Mouse (Mus musculus) midbrain, embryonic 11.5 days (tissue): ENCODE measurements at regions not wholly inside any gene's neighbourhood (a gene's known extent, or its start where the extent isn't known, plus 50 kb on each side); places are given as distances from the start of the nearest gene placed in this dataset.
"Not testable (repeated sequence)": the region's sequence is repeated elsewhere in the genome, so short reads cannot be mapped to it uniquely, and the experiment has no call there.

Experiments
- ATAC-seq: fragments of 200-750 bp; cut with Nextera tagmentation; 2 replicates; pipeline ENCODE4 v1.8.0; 2017; ENCODE audit warnings: moderate TSS enrichment, moderate library complexity; ENCODE audit not compliant: low FRiP score
- DNase-seq: peaks from one replicate; pipeline ENCODE4 v3.0.0; 2015; ENCODE audit warnings: low spot score; ENCODE audit errors: missing footprints
- H3K27ac ChIP-seq: fragments of 300-500 bp; sonication (generic); 2 replicates; pipeline ENCODE4 v1.5.1; 2014; ENCODE audit warnings: low read depth, low read length
- H3K27me3 ChIP-seq: fragments of 300-500 bp; sonication (generic); 2 replicates; pipeline ENCODE4 v1.6.1; 2014; ENCODE audit warnings: mild to moderate bottlenecking, low read length, moderate library complexity, mixed read lengths; ENCODE audit not compliant: control insufficient read depth, insufficient read depth
- H3K36me3 ChIP-seq: fragments of 300-500 bp; sonication (generic); 2 replicates; pipeline ENCODE4 v1.6.1; 2014; ENCODE audit warnings: mild to moderate bottlenecking, low read length, moderate library complexity, mixed read lengths; ENCODE audit not compliant: control insufficient read depth, insufficient read depth
- H3K4me1 ChIP-seq: fragments of 300-500 bp; sonication (generic); 2 replicates; pipeline ENCODE4 v1.6.1; 2014; ENCODE audit warnings: low read length; ENCODE audit not compliant: control insufficient read depth, insufficient read depth
- H3K4me2 ChIP-seq: fragments of 300-500 bp; sonication (generic); 2 replicates; pipeline ENCODE4 v1.6.1; 2014; ENCODE audit warnings: mild to moderate bottlenecking, moderate library complexity
- H3K4me3 ChIP-seq: fragments of 300-500 bp; sonication (generic); 2 replicates; pipeline ENCODE4 v1.5.1; 2014; ENCODE audit warnings: low read depth, low read length
- H3K9ac ChIP-seq: fragments of 300-500 bp; sonication (generic); 2 replicates; pipeline ENCODE4 v1.6.1; 2014; ENCODE audit warnings: low read length
- H3K9me3 ChIP-seq: fragments of 300-500 bp; sonication (generic); 2 replicates; pipeline ENCODE4 v1.6.1; 2016; ENCODE audit warnings: low read length; ENCODE audit not compliant: control insufficient read depth
- WGBS: fragments of 180-500 bp; shearing (Covaris S2); extraction: QIAGEN DNeasy Blood & Tissue Kit; methylation state at CpG from one replicate; pipeline ENCODE4 v1.1.7; 2014; 5-methylcytosine and 5-hydroxymethylcytosine counted together

DNA sequence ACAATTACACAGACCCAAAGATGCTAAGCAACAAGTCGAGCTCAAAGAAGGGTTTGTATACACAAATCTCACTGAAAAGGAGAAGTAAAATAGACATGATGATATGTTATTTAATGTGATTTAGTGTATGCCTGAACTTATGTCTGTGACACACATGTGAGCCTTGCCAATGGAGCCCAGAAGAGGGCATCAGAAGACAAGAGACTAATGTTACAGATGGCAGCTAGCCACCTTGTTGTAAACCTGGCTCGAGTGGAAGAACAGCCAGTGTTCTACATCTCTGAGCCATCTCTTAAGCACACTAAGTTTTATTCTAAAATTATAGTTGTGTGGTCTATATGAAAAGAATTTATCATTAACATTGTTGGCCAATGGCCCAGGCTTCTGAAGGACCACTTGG, 943.7 kb upstream of the Prmt6 start:
- H3K4me2 ChIP-seq, result no peak overlapping the region
- no peak overlapping the region for H3K4me3 ChIP-seq
- DNase-seq (no peak), ATAC-seq (no peak)
- no peak overlapping the region for H3K27ac ChIP-seq
- 82% methylated on average over 2 of the region's 2 CpGs for WGBS
- no peaks in the 10 kb centered on the region for H3K36me3 ChIP-seq
- no peaks in the 10 kb centered on the region for H3K27me3 ChIP-seq
- no peaks in the 10 kb centered on the region for H3K4me1 ChIP-seq
- no peak overlapping the region for H3K9ac ChIP-seq
- H3K9me3 ChIP-seq, result no peaks in the 10 kb centered on the region

DNA sequence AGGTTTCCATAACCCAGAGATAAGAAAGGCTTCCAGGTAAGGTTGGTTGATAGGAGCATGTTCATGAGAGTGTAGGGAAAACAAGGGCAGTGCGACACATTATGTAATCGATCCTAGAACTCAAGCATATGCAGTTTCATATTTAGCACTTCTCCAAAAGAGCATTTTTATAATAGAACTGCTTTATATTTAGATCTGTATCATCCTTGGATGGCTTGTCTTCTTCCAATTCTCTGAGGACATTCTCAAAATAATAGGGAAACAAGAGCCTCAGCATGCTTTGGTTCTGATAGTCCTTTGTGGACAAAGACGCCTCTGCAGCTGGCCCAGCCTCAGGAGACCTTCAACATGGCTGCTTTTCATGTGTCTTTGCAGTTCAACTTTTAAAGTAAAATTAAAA, 915.9 kb upstream of the Prmt6 start:
- 91% methylated on average over 3 of the region's 3 CpGs for WGBS
- no peak overlapping the region for H3K9ac ChIP-seq
- H3K4me2 ChIP-seq, result no peak overlapping the region
- no peak overlapping the region for H3K27ac ChIP-seq
- no peak overlapping the region for H3K4me3 ChIP-seq
- DNase-seq, result no peak
- ATAC-seq, result no peak
- no peaks in the 10 kb centered on the region for H3K4me1 ChIP-seq
- no peaks in the 10 kb centered on the region for H3K9me3 ChIP-seq
- no peaks in the 10 kb centered on the region for H3K27me3 ChIP-seq
- H3K36me3 ChIP-seq, result no peaks in the 10 kb centered on the region

DNA sequence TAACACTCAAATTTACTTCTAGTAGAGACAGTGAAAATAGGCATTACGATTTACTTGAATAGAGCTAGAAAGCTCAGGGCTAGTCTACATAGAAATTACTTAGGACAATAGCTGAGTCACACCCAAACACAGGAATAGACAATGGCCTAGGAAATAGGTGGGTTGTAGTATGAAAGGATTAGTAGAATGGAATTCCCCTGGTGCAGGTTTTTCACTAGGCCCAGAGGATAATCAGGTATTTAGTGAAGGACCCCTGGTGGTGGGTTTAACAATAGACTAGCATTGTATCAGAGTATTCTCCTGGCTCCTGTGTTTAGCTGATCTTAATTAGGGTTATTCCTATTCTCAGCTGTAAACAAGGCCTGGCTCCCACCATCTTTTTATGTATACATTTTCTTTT, 890.4 kb upstream of the Prmt6 start:
- not testable (repeated sequence) for H3K27me3 ChIP-seq, H3K27ac ChIP-seq, H3K9me3 ChIP-seq, H3K4me1 ChIP-seq, H3K9ac ChIP-seq, H3K36me3 ChIP-seq, ATAC-seq, DNase-seq, H3K4me2 ChIP-seq, H3K4me3 ChIP-seq
- 87% methylated on average over 1 of the region's 1 CpGs for WGBS

DNA sequence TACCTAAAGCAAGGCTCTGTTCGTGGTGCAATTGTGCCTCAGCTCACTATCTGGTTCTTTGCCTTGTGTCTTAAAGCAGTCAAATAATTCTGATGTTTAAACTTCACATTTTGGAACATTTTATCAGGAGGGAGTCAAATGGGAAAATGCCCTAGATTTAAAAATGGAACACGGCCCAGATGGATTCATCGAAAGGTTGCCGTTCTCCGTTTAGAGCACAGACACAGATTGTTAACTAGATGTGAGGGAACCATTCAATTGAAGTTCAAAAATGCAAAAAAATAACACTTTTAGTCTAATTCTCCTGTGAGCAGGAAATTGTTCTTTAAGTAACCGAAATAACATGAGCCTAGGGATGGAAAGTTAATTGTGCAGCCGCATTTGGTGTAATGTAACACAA, 858.2 kb upstream of the Prmt6 start:
- no peak for ATAC-seq
- Histone ChIP-seq H3K4me1 (no peaks in the 10 kb centered on the region), H3K27me3 (no peaks in the 10 kb centered on the region), H3K4me3 (no peak overlapping the region), H3K27ac (no peak overlapping the region), H3K4me2 (no peak overlapping the region), H3K9ac (no peak overlapping the region), H3K36me3 (no peaks in the 10 kb centered on the region), H3K9me3 (no peaks in the 10 kb centered on the region)
- no peak for DNase-seq
- WGBS, result 92% methylated on average over 7 of the region's 7 CpGs

DNA sequence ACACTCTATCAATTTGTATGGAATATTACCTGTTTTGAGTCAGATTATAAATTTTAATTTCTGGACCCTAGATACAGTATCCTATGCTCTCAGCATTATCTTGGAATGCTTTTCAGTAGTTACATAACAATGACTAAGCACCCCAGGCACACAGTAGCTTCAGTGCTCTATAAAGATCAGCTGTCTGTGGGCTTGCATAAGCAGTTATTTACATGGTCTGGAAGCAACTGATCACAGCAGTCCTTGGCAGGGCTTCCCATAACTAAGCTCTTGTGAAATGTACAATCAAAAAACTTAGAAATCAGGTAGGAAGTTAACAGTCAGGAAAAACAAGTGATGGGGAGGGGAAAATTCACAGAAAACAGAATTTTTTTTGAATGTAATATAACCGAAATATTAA, 851.8 kb upstream of the Prmt6 start:
- ATAC-seq, result no peak
- no peak for DNase-seq
- WGBS, result 83% methylated on average over 1 of the region's 1 CpGs

DNA sequence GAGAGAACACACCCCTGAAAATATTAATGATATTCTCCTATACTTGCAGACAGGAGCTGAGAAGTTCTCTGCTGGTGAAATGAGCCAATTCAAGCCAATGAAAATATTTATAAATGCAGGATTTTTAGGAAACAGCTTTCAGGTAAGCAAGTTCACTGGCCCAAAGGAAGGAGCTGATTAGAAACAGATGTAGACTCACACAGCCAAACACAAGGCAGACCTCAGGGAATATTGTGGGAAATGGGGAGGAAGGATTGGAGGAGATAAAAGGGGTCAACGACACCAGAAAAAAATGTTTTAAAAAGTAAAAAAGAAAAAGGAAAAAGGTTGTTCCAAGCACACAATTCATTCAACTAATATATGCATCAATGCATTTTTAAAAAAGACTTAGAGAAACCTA, 823.5 kb upstream of the Prmt6 start:
- H3K27me3 ChIP-seq, result no peaks in the 10 kb centered on the region
- H3K4me3 ChIP-seq, result no peak overlapping the region
- no peaks in the 10 kb centered on the region for H3K9me3 ChIP-seq
- DNase-seq (no peak), ATAC-seq (no peak)
- H3K36me3 ChIP-seq, result no peaks in the 10 kb centered on the region
- H3K27ac ChIP-seq, result no peak overlapping the region
- H3K4me1 ChIP-seq, result no peaks in the 10 kb centered on the region
- no peak overlapping the region for H3K9ac ChIP-seq
- WGBS, result 63% methylated on average over 1 of the region's 1 CpGs
- no peak overlapping the region for H3K4me2 ChIP-seq

More for the DNA sequence above, 851.8 kb upstream of the Prmt6 start:
- H3K27ac ChIP-seq, result no peak overlapping the region
- H3K36me3 ChIP-seq, result no peaks in the 10 kb centered on the region
- H3K27me3 ChIP-seq, result no peaks in the 10 kb centered on the region
- H3K9me3 ChIP-seq, result no peaks in the 10 kb centered on the region
- no peak overlapping the region for H3K4me3 ChIP-seq
- no peak overlapping the region for H3K4me2 ChIP-seq
- H3K9ac ChIP-seq, result no peak overlapping the region
- no peaks in the 10 kb centered on the region for H3K4me1 ChIP-seq

DNA sequence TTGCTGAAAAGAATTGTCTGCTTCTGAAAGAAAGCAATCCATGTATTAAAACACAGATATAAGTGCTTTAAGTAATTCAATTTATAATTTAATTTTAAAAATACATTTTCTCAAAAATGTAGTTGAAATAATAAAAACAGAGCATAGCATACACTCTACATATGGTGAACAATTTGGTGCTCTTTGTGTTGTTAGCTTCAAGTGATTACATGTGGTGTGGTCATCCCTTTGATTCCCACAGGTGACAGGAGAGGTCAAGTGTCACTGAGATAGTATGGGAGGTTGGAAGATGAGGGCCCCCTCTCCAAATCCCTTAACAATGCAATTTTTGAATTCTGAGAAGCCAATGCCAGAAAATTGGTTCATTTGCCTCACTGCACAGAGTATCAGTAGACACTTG, 819.5 kb upstream of the Prmt6 start:
- H3K4me3 ChIP-seq, result no peak overlapping the region
- H3K4me1 ChIP-seq, result no peaks in the 10 kb centered on the region
- no peak overlapping the region for H3K27ac ChIP-seq
- ATAC-seq, result no peak; the same call in 1 of the 2 replicates
- H3K27me3 ChIP-seq, result no peaks in the 10 kb centered on the region
- no peak overlapping the region for H3K9ac ChIP-seq
- H3K4me2 ChIP-seq, result no peak overlapping the region
- no peaks in the 10 kb centered on the region for H3K36me3 ChIP-seq
- no peaks in the 10 kb centered on the region for H3K9me3 ChIP-seq
- DNase-seq, result no peak

DNA sequence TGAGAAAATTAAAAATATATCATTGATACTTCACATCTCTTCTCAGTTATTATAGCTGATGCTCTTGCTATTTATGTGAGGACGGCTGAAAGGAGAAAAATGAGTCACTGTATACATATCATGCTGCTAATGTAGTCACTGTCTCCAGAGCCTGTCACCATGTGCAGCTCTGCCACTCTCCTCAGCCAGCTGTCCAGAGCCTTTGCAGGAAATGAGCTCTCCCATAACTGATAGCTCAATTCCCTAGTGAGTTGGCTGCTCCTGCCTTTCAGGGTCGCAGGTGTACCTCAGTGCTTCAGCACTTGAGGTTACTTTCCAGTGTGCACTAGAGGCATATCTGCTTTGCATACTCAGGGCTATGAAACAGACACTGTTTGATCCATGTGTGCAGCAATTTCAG, 819.0 kb upstream of the Prmt6 start:
- DNase-seq, result no peak
- Histone ChIP-seq H3K27ac (no peak overlapping the region), H3K36me3 (no peaks in the 10 kb centered on the region), H3K9me3 (no peaks in the 10 kb centered on the region), H3K4me1 (no peaks in the 10 kb centered on the region), H3K4me2 (no peak overlapping the region), H3K27me3 (no peaks in the 10 kb centered on the region), H3K4me3 (no peak overlapping the region), H3K9ac (no peak overlapping the region)
- ATAC-seq, result peak; percentile 74
- 77% methylated on average over 2 of the region's 2 CpGs for WGBS

DNA sequence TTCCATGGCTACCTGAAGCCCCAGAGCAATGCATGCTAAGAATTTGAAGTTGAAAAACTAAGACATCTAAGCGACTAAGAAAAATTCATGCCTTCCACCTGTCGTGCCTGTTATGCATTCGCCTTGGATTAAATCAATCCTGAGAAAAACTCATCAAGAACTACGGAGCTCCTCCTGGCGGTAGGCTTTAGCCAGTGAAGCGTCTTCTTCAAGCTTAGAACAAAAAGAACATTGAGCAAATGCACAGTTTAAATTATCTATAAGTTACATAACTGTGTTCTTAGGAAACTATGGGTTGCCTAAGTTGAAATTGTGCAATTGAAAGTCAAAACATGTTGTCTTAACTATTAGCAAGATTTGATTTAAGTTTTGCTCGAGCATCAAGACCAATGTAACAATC, 818.4 kb upstream of the Prmt6 start:
- H3K4me2 ChIP-seq, result no peak overlapping the region

DNA sequence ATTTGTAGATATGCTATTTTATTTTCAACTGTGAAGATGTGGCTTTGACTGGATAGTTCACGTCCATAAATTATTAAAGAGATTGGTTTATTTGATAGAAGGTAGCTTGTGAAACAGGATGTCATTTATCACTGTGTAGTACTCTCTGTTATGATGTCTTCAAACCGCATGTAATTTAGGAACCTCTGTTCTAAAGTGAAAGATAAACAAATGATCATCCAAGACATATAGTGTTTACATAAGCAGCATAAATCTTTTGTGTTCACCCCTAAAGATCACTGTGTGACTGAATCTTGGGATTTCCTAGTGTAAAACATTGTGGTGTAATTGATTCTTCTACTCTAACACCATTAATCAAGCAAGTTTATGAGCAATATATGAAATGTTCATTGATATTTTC, 798.8 kb upstream of the Prmt6 start:
- no peak for ATAC-seq
- 77% methylated on average over 2 of the region's 2 CpGs for WGBS
- no peaks in the 10 kb centered on the region for H3K27me3 ChIP-seq

More for the DNA sequence above, 818.4 kb upstream of the Prmt6 start:
- Histone ChIP-seq H3K4me1 (no peaks in the 10 kb centered on the region), H3K9me3 (no peaks in the 10 kb centered on the region), H3K36me3 (no peaks in the 10 kb centered on the region), H3K9ac (no peak overlapping the region), H3K27ac (no peak overlapping the region), H3K27me3 (no peaks in the 10 kb centered on the region), H3K4me3 (no peak overlapping the region)
- WGBS, result 22% methylated on average over 7 of the region's 7 CpGs
- DNase-seq (no peak), ATAC-seq (peak; percentile 57; the same call in 1 of the 2 replicates)

More for the DNA sequence above, 798.8 kb upstream of the Prmt6 start:
- Histone ChIP-seq H3K27ac (no peak overlapping the region), H3K9ac (no peak overlapping the region), H3K36me3 (no peaks in the 10 kb centered on the region), H3K4me2 (no peak overlapping the region), H3K4me3 (no peak overlapping the region), H3K9me3 (no peaks in the 10 kb centered on the region), H3K4me1 (no peaks in the 10 kb centered on the region)
- no peak for DNase-seq
